Mouse (Mus musculus): Measurements from ENCODE around the gene Casp3. TPM values are rescaled to one million over a fixed set of nuclear protein-coding genes. Genes with fewer than 3 reads are reported as not detected.
A peak's percentile ranks its signal among the peaks of the same experiment; 100 is the strongest.

Gene Casp3
- polyA plus RNA-seq, 1 experiment from 2014 or later = 208 TPM

GRCm38 (mm10) chr8:46639010-46639571 lies 22.0 kb downstream of the Casp3 start:
- H3K9ac ChIP-seq = no peak overlapping the region
- H3K36me3 ChIP-seq = peaks cover 40% of the 10 kb centered on the region
- WGBS = 71% methylated on average over 6 of the region's 6 CpGs
- no peak overlapping the region for H3K27ac ChIP-seq
- H3K4me3 ChIP-seq = no peak overlapping the region
- no peaks in the 10 kb centered on the region for H3K27me3 ChIP-seq (replicated peaks)
- H3K4me2 ChIP-seq (replicated peaks) = no peak overlapping the region
- no peak for ATAC-seq (ENCODE audit: low FRiP score, low read depth)
- H3K4me1 ChIP-seq = no peaks in the 10 kb centered on the region
- H3K9me3 ChIP-seq = no peaks in the 10 kb centered on the region

GRCm38 (mm10) chr8:46639852-46640251 lies 22.8 kb downstream of the Casp3 start:
- no peak overlapping the region for H3K4me2 ChIP-seq (replicated peaks)
- 93% methylated on average over 5 of the region's 5 CpGs for WGBS
- H3K9me3 ChIP-seq = no peaks in the 10 kb centered on the region
- H3K4me1 ChIP-seq = no peaks in the 10 kb centered on the region
- no peaks in the 10 kb centered on the region for H3K27me3 ChIP-seq (replicated peaks)
- no peak for ATAC-seq (ENCODE audit: low FRiP score, low read depth)
- no peak overlapping the region for H3K9ac ChIP-seq
- peaks cover 33% of the 10 kb centered on the region for H3K36me3 ChIP-seq
- no peak overlapping the region for H3K4me3 ChIP-seq
- no peak overlapping the region for H3K27ac ChIP-seq

DNA sequence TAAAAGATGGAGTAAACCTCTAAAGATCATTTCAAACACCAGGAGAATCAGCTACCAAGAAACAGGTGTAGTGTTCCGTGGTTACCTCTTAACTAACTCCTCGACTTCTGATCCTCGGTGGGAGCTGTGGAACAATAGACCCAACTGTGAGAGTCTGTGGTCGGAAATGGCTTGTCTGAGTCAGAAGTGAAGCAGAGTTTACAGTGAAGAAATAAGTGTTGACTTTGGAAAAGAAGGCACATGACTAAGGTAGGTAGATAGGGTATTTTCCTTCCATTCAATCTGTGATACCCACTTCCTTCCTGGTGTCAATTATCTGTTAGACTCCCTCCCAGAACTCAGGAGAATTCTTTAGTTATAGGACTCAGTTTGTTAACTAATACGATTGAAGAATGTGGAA lies 24.2 kb downstream of the Casp3 start:
- H3K4me2 ChIP-seq (replicated peaks) = no peak overlapping the region
- WGBS = 91% methylated on average over 5 of the region's 5 CpGs
- H3K4me3 ChIP-seq = no peak overlapping the region
- H3K4me1 ChIP-seq = no peaks in the 10 kb centered on the region
- H3K9me3 ChIP-seq = no peaks in the 10 kb centered on the region
- no peaks in the 10 kb centered on the region for H3K27me3 ChIP-seq (replicated peaks)
- no peak for ATAC-seq (ENCODE audit: low FRiP score, low read depth)
- peaks cover 19% of the 10 kb centered on the region for H3K36me3 ChIP-seq
- no peak overlapping the region for H3K9ac ChIP-seq
- no peak overlapping the region for H3K27ac ChIP-seq

DNA sequence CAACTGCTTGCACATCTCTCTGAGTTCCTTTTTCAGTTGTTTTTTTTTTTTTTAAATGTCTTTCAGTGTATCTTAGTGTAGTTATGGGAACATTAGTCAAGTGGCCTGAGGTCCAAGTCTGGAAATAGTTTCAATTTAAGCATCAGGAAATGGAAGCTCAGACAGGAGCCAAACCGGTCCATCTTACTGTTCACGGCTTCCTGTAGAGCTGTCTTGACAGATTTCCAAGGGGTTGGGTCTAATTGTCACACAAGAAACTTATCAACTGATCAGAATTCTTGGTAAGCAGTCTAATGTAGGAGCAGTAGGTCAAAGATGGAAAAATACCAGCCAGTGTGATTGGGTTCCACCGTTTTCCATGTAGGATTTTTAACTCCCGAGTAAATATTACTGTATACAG lies 31.3 kb downstream of the Casp3 start:
- H3K4me1 ChIP-seq = no peaks in the 10 kb centered on the region
- WGBS = 94% methylated on average over 4 of the region's 4 CpGs
- no peak overlapping the region for H3K27ac ChIP-seq
- no peak overlapping the region for H3K4me3 ChIP-seq
- no peaks in the 10 kb centered on the region for H3K9me3 ChIP-seq
- no peak for ATAC-seq (ENCODE audit: low FRiP score, low read depth)
- no peaks in the 10 kb centered on the region for H3K27me3 ChIP-seq (replicated peaks)
- no peak overlapping the region for H3K4me2 ChIP-seq (replicated peaks)
- H3K9ac ChIP-seq = no peak overlapping the region
- H3K36me3 ChIP-seq = no peaks in the 10 kb centered on the region

DNA sequence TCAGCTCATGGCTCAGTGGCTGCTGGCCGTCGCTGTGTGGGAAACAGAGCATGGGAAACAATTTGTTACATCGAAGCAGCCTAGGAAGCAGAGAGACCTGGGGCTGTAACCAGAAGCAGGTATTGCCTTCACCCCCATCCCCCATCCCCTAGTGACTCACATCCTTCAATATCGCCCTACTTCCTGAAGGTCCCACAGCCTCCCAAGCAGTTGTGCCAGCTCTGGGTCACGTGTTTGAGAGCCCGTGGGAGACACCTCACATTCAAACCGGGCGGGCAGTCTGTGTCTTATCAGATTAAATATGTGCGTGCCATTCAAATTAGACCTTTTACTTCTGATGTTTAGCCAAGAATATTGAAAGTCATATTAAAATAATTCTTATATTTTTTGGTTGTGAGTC lies 34.8 kb downstream of the Casp3 start:
- ATAC-seq (ENCODE audit: low FRiP score, low read depth) = no peak
- Histone ChIP-seq H3K4me3 (no peak overlapping the region), H3K9me3 (no peaks in the 10 kb centered on the region), H3K9ac (no peak overlapping the region), H3K27me3 (replicated peaks) (no peaks in the 10 kb centered on the region), H3K4me1 (no peaks in the 10 kb centered on the region), H3K27ac (no peak overlapping the region), H3K36me3 (no peaks in the 10 kb centered on the region), H3K4me2 (replicated peaks) (no peak overlapping the region)
- 85% methylated on average over 9 of the region's 9 CpGs for WGBS

DNA sequence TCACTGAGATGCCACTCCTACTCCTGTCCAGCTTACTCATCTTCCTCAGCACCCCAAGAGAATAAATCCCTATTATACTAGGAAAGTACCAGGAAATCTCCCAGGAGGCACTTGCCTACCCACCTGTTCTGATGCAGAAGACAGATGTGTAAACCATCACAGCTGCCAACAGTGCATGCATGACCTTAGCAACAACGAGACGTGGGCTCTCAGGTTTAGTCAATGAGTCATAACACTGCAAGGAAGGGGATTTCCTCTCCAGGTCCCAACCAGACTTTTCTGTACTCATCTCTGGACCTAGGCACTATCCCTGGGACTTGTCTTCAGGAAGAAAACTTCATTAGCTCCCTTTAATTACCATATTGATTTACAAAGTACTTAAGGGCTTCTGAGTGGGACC lies 38.8 kb downstream of the Casp3 start:
- no peaks in the 10 kb centered on the region for H3K9me3 ChIP-seq
- no peak overlapping the region for H3K4me3 ChIP-seq
- H3K9ac ChIP-seq = no peak overlapping the region
- 80% methylated on average over 2 of the region's 2 CpGs for WGBS
- ATAC-seq (ENCODE audit: low FRiP score, low read depth) = no peak
- no peaks in the 10 kb centered on the region for H3K27me3 ChIP-seq (replicated peaks)
- H3K4me2 ChIP-seq (replicated peaks) = no peak overlapping the region
- no peaks in the 10 kb centered on the region for H3K36me3 ChIP-seq
- H3K4me1 ChIP-seq = no peaks in the 10 kb centered on the region
- H3K27ac ChIP-seq = no peak overlapping the region

DNA sequence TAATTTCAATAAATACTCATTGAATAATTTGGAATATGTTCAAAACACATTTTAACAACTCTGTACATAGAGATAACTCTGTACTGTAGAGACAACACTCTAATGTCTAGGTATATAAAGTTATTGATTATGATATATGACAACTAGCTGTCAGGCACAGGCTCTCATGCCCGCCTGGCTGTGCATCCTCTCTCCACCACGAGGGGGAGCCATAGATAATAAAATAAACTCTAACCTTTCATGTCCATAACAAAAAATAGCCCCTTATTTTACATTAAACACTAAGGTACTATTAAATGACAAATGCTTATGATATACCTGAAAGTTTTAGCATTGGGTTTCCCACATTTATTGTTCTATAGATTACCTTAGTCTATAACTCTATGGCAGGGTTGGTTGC lies 54.4 kb downstream of the Casp3 start:
- no peaks in the 10 kb centered on the region for H3K4me1 ChIP-seq
- no peaks in the 10 kb centered on the region for H3K36me3 ChIP-seq
- ATAC-seq (ENCODE audit: low FRiP score, low read depth) = no peak
- H3K9me3 ChIP-seq = no peaks in the 10 kb centered on the region
- no peaks in the 10 kb centered on the region for H3K27me3 ChIP-seq (replicated peaks)
- H3K9ac ChIP-seq = no peak overlapping the region
- H3K4me3 ChIP-seq = no peak overlapping the region
- no peak overlapping the region for H3K27ac ChIP-seq
- WGBS = 0% methylated on average over 2 of the region's 2 CpGs
- H3K4me2 ChIP-seq (replicated peaks) = no peak overlapping the region

DNA sequence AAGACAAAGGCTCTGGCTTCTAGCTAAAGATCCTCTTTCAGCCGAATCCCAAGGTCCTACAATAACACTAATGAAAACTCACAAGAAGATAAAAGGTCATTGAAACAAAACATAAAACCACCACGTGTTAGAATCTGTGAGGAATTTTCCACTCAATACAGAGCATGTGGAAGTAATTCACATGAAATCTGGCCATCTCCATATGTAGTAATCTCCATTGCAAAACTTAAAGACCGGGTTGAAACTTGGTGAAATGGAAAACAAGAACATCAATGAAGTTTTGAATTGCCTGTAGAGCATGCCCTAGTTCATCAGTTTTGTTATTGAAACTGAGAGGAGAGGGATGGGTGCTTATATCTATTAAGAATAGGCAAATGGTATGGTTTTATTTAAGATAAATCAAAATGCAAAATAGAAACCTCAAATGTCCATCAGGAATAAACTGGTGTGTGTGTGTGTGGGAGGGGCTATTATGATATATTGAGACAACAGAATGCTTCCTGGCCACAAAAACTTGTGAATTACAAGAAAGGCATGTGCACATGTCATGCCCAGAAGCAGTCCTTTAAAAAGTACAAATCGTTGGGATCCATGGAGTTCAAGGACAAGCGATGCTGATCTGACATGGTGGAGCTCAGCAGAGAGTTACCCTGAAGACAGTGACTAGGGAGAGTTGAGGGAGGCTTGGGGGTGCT lies 63.7 kb downstream of the Casp3 start:
- Histone ChIP-seq H3K4me2 (replicated peaks) (no peak overlapping the region), H3K36me3 (no peaks in the 10 kb centered on the region), H3K27me3 (replicated peaks) (no peaks in the 10 kb centered on the region), H3K4me3 (no peak overlapping the region), H3K9ac (no peak overlapping the region), H3K27ac (no peak overlapping the region), H3K4me1 (no peaks in the 10 kb centered on the region), H3K9me3 (peaks cover 6% of the 10 kb centered on the region; the same call in 1 of the 2 replicates)
- ATAC-seq (ENCODE audit: low FRiP score, low read depth) = no peak
- WGBS = 77% methylated on average over 5 of the region's 5 CpGs

DNA sequence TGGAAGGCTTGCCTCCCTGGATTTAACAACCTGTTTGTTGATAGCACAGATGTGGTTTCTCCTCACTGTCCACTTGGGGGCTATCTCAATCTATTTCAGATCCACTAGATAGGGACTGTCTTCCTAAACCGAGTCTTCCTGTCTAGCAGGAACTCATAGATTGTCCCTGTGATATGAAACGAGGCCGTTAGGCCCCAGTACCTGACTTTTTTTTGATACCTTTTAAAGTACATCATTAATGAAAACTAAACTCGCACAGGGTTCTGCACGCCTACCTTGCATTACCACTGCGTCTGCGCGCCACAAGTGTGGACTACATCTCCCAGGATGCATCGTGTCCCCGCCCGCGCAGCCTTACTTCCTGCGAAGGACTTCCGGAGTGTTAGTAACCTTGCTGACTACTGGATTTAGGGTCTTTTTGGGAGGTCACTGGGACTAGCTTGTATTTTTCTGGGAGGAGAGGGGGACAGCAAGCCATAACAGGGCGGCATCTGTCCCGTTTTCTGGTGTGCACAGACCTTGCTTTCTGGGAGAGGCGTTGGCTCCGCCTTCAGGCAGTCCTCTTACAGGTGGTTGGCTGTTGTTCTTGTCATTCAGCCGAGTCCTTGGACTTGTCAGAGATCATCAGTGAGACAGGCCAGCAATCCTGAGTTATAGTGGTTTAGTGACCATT lies 69.7 kb downstream of the Casp3 start:
- no peak overlapping the region for H3K27ac ChIP-seq
- peak; percentile 98 for ATAC-seq (ENCODE audit: low FRiP score, low read depth)
- H3K27me3 ChIP-seq (replicated peaks) = no peaks in the 10 kb centered on the region
- peak overlapping the region; percentile 49; the same call in 1 of the 2 replicates for H3K9ac ChIP-seq
- peak overlapping the region; percentile 46 for H3K4me3 ChIP-seq
- under 1% methylated on average over 19 of the region's 19 CpGs for WGBS
- H3K36me3 ChIP-seq = no peaks in the 10 kb centered on the region
- H3K9me3 ChIP-seq = no peaks in the 10 kb centered on the region
- H3K4me2 ChIP-seq (replicated peaks) = peak overlapping the region; percentile 45
- H3K4me1 ChIP-seq = peaks cover 15% of the 10 kb centered on the region; the same call in 1 of the 2 replicates

Other genes with a start within 250 kb of the Casp3 start
- gene Acsl1, start 146.3 kb upstream of the Casp3 start, polyA plus RNA-seq (2016; fragmentation: Nextera tagmentation; extraction: Ambion mirVana) = 14.1 and 14.6 TPM in 2 replicates
- 12.8 and 15.8 TPM in 2 replicates for gene Cenpu, start 65.3 kb upstream of the Casp3 start, polyA plus RNA-seq (2016; fragmentation: Nextera tagmentation; extraction: Ambion mirVana)
- 9.4 and 10.5 TPM in 2 replicates for gene Primpol, start 79 bp upstream of the Casp3 start, polyA plus RNA-seq (2016; fragmentation: Nextera tagmentation; extraction: Ambion mirVana)
- 11.7 and 14.2 TPM in 2 replicates for gene Irf2, start 122.4 kb downstream of the Casp3 start, polyA plus RNA-seq (2016; fragmentation: Nextera tagmentation; extraction: Ambion mirVana)